Mouse (Mus musculus): ENCODE data around the gene Abcg4. TPM values are rescaled to one million over a fixed set of nuclear protein-coding genes. Genes with fewer than 3 reads are reported as not detected.
"Not testable (repeated sequence)": the region's sequence is repeated elsewhere in the genome, so short reads cannot be mapped to it uniquely, and the experiment has no call there.

Abcg4 gene
- polyA plus RNA-seq, 1 experiment: 0.21 TPM

DNA sequence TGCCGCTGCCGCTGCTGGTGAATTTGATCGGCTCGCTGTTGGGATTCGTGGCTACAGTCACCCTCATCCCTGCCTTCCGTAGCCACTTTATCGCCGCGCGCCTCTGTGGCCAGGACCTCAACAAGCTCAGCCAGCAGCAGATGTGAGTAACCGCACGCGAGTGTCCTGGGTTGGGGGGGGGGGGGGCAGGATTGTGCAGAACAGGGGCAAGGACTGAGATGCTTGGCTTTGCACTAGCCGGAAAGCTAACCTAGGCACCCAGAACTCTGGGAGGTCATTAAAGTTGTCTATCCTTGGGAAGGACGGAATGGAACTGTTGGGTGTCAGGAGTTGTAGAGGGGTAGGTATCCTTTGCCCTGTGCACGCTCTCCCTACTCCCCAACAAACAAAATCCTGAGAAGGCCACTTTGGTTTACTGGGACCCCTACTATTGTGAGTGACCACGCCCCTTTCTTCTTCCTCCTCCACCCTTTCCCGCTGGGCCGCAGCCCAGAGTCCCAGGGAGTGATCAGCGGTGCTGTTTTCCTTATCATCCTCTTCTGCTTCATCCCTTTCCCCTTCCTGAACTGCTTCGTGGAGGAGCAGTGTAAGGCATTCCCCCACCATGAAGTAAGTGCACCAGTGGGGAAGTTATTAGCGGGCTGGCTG is 38.8 kb upstream of the Abcg4 start:
- TF ChIP-seq CEBPB (IDR thresholded peaks at IDR 0.05; ENCODE audit: low read depth): no peak
- TF ChIP-seq MAX (IDR thresholded peaks at IDR 0.05): no peak
- TF ChIP-seq USF1 (IDR thresholded peaks at IDR 0.05; ENCODE audit: low read depth): no peak
- no peak for TF ChIP-seq FOSL1 (IDR thresholded peaks at IDR 0.05; ENCODE audit: insufficient read depth, low read length, poor library complexity, severe bottlenecking)
- TF ChIP-seq CTCF (IDR thresholded peaks at IDR 0.05; ENCODE audit: control insufficient read depth, insufficient read depth, insufficient read length): no peak
- TF ChIP-seq MYOD1 (IDR thresholded peaks at IDR 0.05; ENCODE audit: control insufficient read depth, insufficient read length, low read depth): no peak
- TF ChIP-seq MYOG (IDR thresholded peaks at IDR 0.05; ENCODE audit: control insufficient read depth, extremely low read depth, insufficient read length): no peak
- peaks cover 10% of the 10 kb centered on the region for H3K79me3 ChIP-seq (ENCODE audit: low read depth)
- H3K36me3 ChIP-seq (ENCODE audit: control insufficient read depth, insufficient read depth): peaks cover 40% of the 10 kb centered on the region
- H3K79me2 ChIP-seq (ENCODE audit: control insufficient read depth, insufficient read depth): peaks cover 18% of the 10 kb centered on the region
- no peaks in the 10 kb centered on the region for H3K27me3 ChIP-seq (ENCODE audit: control insufficient read depth, insufficient read depth, insufficient read length)
- H3ac ChIP-seq (ENCODE audit: control insufficient read depth, insufficient read length, low read depth): peak overlapping the region; percentile 89
- peak overlapping the region; percentile 56 for H3K4me3 ChIP-seq (ENCODE audit: insufficient read depth, poor library complexity, severe bottlenecking)

GRCm38 (mm10) chr9:44326371-44327063 is 38.1 kb upstream of the Abcg4 start:
- peaks cover 10% of the 10 kb centered on the region for H3K79me3 ChIP-seq (ENCODE audit: low read depth)
- H3K27me3 ChIP-seq (ENCODE audit: control insufficient read depth, insufficient read depth, insufficient read length): no peaks in the 10 kb centered on the region
- H3ac ChIP-seq (ENCODE audit: control insufficient read depth, insufficient read length, low read depth): peak overlapping the region; percentile 89
- H3K4me3 ChIP-seq (ENCODE audit: insufficient read depth, poor library complexity, severe bottlenecking): peak overlapping the region; percentile 56
- peaks cover 34% of the 10 kb centered on the region for H3K36me3 ChIP-seq (ENCODE audit: control insufficient read depth, insufficient read depth)
- no peak for TF ChIP-seq CTCF (IDR thresholded peaks at IDR 0.05; ENCODE audit: control insufficient read depth, insufficient read depth, insufficient read length)
- TF ChIP-seq CEBPB (IDR thresholded peaks at IDR 0.05; ENCODE audit: low read depth): peak; percentile 83
- TF ChIP-seq USF1 (IDR thresholded peaks at IDR 0.05; ENCODE audit: low read depth): peak; percentile 94
- peak; percentile 95 for TF ChIP-seq MAX (IDR thresholded peaks at IDR 0.05)
- peaks cover 18% of the 10 kb centered on the region for H3K79me2 ChIP-seq (ENCODE audit: control insufficient read depth, insufficient read depth)

DNA sequence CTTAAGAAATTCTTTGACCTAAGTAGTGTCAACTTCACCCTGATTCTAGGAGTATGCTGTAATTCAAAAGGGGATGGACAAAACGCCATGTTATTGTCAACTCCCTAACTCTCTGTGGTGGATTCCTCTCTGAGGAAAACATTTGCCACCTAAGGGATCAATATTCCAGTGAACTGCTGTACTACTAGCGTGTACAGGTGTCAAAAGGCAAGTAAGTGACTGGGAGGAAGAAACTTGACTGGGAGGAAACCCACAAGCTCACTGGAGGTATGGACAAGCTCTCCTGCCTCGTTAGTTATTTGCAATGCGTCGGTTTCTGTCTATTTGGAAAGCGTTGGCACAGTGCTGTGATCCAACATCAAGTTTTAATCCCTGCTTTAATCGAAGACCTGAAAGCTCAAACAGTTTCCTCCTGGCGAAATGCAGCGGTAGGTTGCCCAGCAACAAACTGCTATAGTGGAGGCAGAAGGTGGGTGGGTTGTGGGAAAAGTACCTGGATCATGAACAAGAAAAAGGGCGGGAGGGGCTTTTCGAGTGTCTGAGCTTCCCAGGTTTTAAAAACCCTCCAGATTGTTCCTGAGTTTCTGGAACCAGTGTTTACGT is 37.5 kb upstream of the Abcg4 start, which contains the start of gene Dpagt1:
Gene Dpagt1 (plus strand): TSS at position 252 of the 603 bp plus-strand sequence.
- peak within 1 kb of the TSS; percentile 89 for H3ac ChIP-seq (ENCODE audit: control insufficient read depth, insufficient read length, low read depth)
- peaks cover 27% of the 10 kb centered on the region for H3K36me3 ChIP-seq (ENCODE audit: control insufficient read depth, insufficient read depth)
- H3K79me3 ChIP-seq (ENCODE audit: low read depth): peaks cover 10% of the 10 kb centered on the region
- H3K27me3 ChIP-seq (ENCODE audit: control insufficient read depth, insufficient read depth, insufficient read length): no peaks in the 10 kb centered on the region
- peaks cover 18% of the 10 kb centered on the region for H3K79me2 ChIP-seq (ENCODE audit: control insufficient read depth, insufficient read depth)
- no peak for TF ChIP-seq MAX (IDR thresholded peaks at IDR 0.05)
- peak within 1 kb of the TSS; percentile 56 for H3K4me3 ChIP-seq (ENCODE audit: insufficient read depth, poor library complexity, severe bottlenecking)

GRCm38 (mm10) chr9:44325032-44325767 is 36.8 kb upstream of the Abcg4 start:
- H3K79me2 ChIP-seq (ENCODE audit: control insufficient read depth, insufficient read depth): peaks cover 18% of the 10 kb centered on the region
- H3K79me3 ChIP-seq (ENCODE audit: low read depth): peaks cover 10% of the 10 kb centered on the region
- H3ac ChIP-seq (ENCODE audit: control insufficient read depth, insufficient read length, low read depth); H3K27me3 ChIP-seq (ENCODE audit: control insufficient read depth, insufficient read depth, insufficient read length); H3K4me3 ChIP-seq (ENCODE audit: insufficient read depth, poor library complexity, severe bottlenecking): not testable (repeated sequence)
- H3K36me3 ChIP-seq (ENCODE audit: control insufficient read depth, insufficient read depth): peaks cover 21% of the 10 kb centered on the region

GRCm38 (mm10) chr9:44324147-44324546 is 35.7 kb upstream of the Abcg4 start:
- Histone ChIP-seq H3K36me3 (ENCODE audit: control insufficient read depth, insufficient read depth) (peaks cover 12% of the 10 kb centered on the region), H3K79me3 (ENCODE audit: low read depth) (peaks cover 12% of the 10 kb centered on the region), H3K27me3 (ENCODE audit: control insufficient read depth, insufficient read depth, insufficient read length) (no peaks in the 10 kb centered on the region), H3ac (ENCODE audit: control insufficient read depth, insufficient read length, low read depth) (no peak overlapping the region), H3K79me2 (ENCODE audit: control insufficient read depth, insufficient read depth) (peaks cover 22% of the 10 kb centered on the region), H3K4me3 (ENCODE audit: insufficient read depth, poor library complexity, severe bottlenecking) (no peak overlapping the region)
- TF ChIP-seq USF1 (IDR thresholded peaks at IDR 0.05; ENCODE audit: low read depth) (no peak), MYOG (IDR thresholded peaks at IDR 0.05; ENCODE audit: control insufficient read depth, extremely low read depth, insufficient read length) (no peak), CEBPB (IDR thresholded peaks at IDR 0.05; ENCODE audit: low read depth) (no peak), MYOD1 (IDR thresholded peaks at IDR 0.05; ENCODE audit: control insufficient read depth, insufficient read length, low read depth) (no peak), CTCF (IDR thresholded peaks at IDR 0.05; ENCODE audit: control insufficient read depth, insufficient read depth, insufficient read length) (no peak), FOSL1 (IDR thresholded peaks at IDR 0.05; ENCODE audit: insufficient read depth, low read length, poor library complexity, severe bottlenecking) (no peak), MAX (IDR thresholded peaks at IDR 0.05) (no peak)

- peaks cover 12% of the 10 kb centered on the region for H3K79me3 ChIP-seq (ENCODE audit: low read depth)
- H3K79me2 ChIP-seq (ENCODE audit: control insufficient read depth, insufficient read depth): peaks cover 26% of the 10 kb centered on the region
- H3K36me3 ChIP-seq (ENCODE audit: control insufficient read depth, insufficient read depth); H3ac ChIP-seq (ENCODE audit: control insufficient read depth, insufficient read length, low read depth); H3K27me3 ChIP-seq (ENCODE audit: control insufficient read depth, insufficient read depth, insufficient read length); H3K4me3 ChIP-seq (ENCODE audit: insufficient read depth, poor library complexity, severe bottlenecking): not testable (repeated sequence)
Measured at GRCm38 (mm10) chr9:44323656-44324055, 35.2 kb upstream of the Abcg4 start.
